Mouse (Mus musculus) kidney, embryonic 15.5 days (tissue): ENCODE measurements around the gene Uchl4. TPM values are rescaled to one million over a fixed set of nuclear protein-coding genes. Genes with fewer than 3 reads are reported as not detected.

ENCODE experiments used
- ATAC-seq: fragments of 200-750 bp; cut with Nextera tagmentation; replicated peaks from 2 replicates; pipeline ENCODE4 v1.8.0; 2017; ENCODE audit warnings: moderate TSS enrichment; ENCODE audit not compliant: low FRiP score
- H3K27ac ChIP-seq: fragments of 300-500 bp; sonication (generic); 2 replicates; pipeline ENCODE4 v1.5.1; 2015; ENCODE audit warnings: mild to moderate bottlenecking, inconsistent platforms
- H3K27me3 ChIP-seq: fragments of 300-500 bp; sonication (generic); 2 replicates; pipeline ENCODE4 v1.6.1; 2015; ENCODE audit warnings: inconsistent platforms
- H3K36me3 ChIP-seq: fragments of 300-500 bp; sonication (generic); 2 replicates; pipeline ENCODE4 v1.6.1; 2015; ENCODE audit warnings: inconsistent platforms
- H3K4me1 ChIP-seq: fragments of 300-500 bp; sonication (generic); 2 replicates; pipeline ENCODE4 v1.6.1; 2015; ENCODE audit warnings: inconsistent platforms
- H3K4me2 ChIP-seq: fragments of 300-500 bp; sonication (generic); 2 replicates; pipeline ENCODE4 v1.6.1; 2015; ENCODE audit warnings: moderate library complexity, mild to moderate bottlenecking, inconsistent platforms
- H3K4me3 ChIP-seq: fragments of 300-500 bp; sonication (generic); replicated peaks from 2 replicates; pipeline ENCODE4 v1.5.1; 2015; ENCODE audit warnings: mild to moderate bottlenecking, inconsistent platforms
- H3K9ac ChIP-seq: fragments of 300-500 bp; sonication (generic); 2 replicates; pipeline ENCODE4 v1.6.1; 2015; ENCODE audit warnings: mild to moderate bottlenecking, inconsistent platforms
- H3K9me3 ChIP-seq: fragments of 300-500 bp; sonication (generic); replicated peaks from 2 replicates; pipeline ENCODE4 v1.6.1; 2016; ENCODE audit warnings: inconsistent platforms
- WGBS: fragments of 180-500 bp; shearing (Covaris S2); methylation state at CpG from one replicate; pipeline ENCODE4 v1.1.7; 2015; ENCODE audit warnings: mixed read lengths; 5-methylcytosine and 5-hydroxymethylcytosine counted together
- polyA plus RNA-seq: library from polyadenylated mRNA; unstranded; fragments of >200 nt; fragmentation: Nextera tagmentation; extraction: Ambion mirVana; gene quantifications from 2 replicates; pipeline ENCODE4 v1.2.1, GENCODE M21; 2015

The Uchl4 gene
- polyA plus RNA-seq, 1 experiment from 2014 or later = 2.9 TPM

GRCm38 (mm10) chr9:64232257-64232957, 2.6 kb upstream of the Uchl4 start:
- WGBS = 33% methylated on average over 9 of the region's 9 CpGs
- 0 out of 2 replicates have a peak, but pooled peaks cover 7% of the 10 kb centered on the region for H3K36me3 ChIP-seq
- H3K27me3 ChIP-seq = no peaks in the 10 kb centered on the region
- no peak for ATAC-seq
- H3K4me2 ChIP-seq = peak overlapping the region; percentile 14
- no peak overlapping the region for H3K4me3 ChIP-seq
- peak overlapping the region; percentile 71 for H3K27ac ChIP-seq
- peaks cover 59% of the 10 kb centered on the region for H3K4me1 ChIP-seq
- H3K9ac ChIP-seq = no peak overlapping the region
- H3K9me3 ChIP-seq = no peaks in the 10 kb centered on the region

- Histone ChIP-seq H3K36me3 (0 out of 2 replicates have a peak, but pooled peaks cover 7% of the 10 kb centered on the region), H3K4me1 (peaks cover 55% of the 10 kb centered on the region), H3K4me3 (no peak overlapping the region), H3K27me3 (no peaks in the 10 kb centered on the region), H3K9me3 (no peaks in the 10 kb centered on the region), H3K9ac (no peak overlapping the region), H3K4me2 (0 out of 2 replicates have a peak overlapping the region, but pooled peaks have one; percentile 0), H3K27ac (peak overlapping the region; percentile 81)
- ATAC-seq = 0 out of 2 replicates have a peak, but pooled peaks have one; percentile 46
- WGBS = 36% methylated on average over 5 of the region's 5 CpGs
Observed at GRCm38 (mm10) chr9:64233656-64234055, 1.3 kb upstream of the Uchl4 start.

- no peak overlapping the region for H3K9ac ChIP-seq
- H3K36me3 ChIP-seq = 0 out of 2 replicates have a peak, but pooled peaks cover 7% of the 10 kb centered on the region
- WGBS = 98% methylated on average over 7 of the region's 7 CpGs
- H3K9me3 ChIP-seq = no peaks in the 10 kb centered on the region
- ATAC-seq = no peak
- no peak overlapping the region for H3K4me3 ChIP-seq
- no peak overlapping the region for H3K27ac ChIP-seq
- H3K4me2 ChIP-seq = no peak overlapping the region
- H3K4me1 ChIP-seq = peaks cover 57% of the 10 kb centered on the region
- no peaks in the 10 kb centered on the region for H3K27me3 ChIP-seq
Observed at GRCm38 (mm10) chr9:64236056-64236455, 1.1 kb downstream of the Uchl4 start.

- H3K27me3 ChIP-seq = no peaks in the 10 kb centered on the region
- H3K4me2 ChIP-seq = no peak overlapping the region
- H3K9ac ChIP-seq = no peak overlapping the region
- no peak for ATAC-seq
- WGBS = 46% methylated on average over 2 of the region's 2 CpGs
- H3K4me3 ChIP-seq = no peak overlapping the region
- peaks cover 28% of the 10 kb centered on the region for H3K4me1 ChIP-seq
- 0 out of 2 replicates have a peak, but pooled peaks cover 3% of the 10 kb centered on the region for H3K36me3 ChIP-seq
- H3K9me3 ChIP-seq = no peaks in the 10 kb centered on the region
- no peak overlapping the region for H3K27ac ChIP-seq
Observed at GRCm38 (mm10) chr9:64240116-64240515, 5.1 kb downstream of the Uchl4 start.

GRCm38 (mm10) chr9:64240681-64241080, 5.7 kb downstream of the Uchl4 start:
- 20% methylated on average over 8 of the region's 8 CpGs for WGBS

GRCm38 (mm10) chr9:64242381-64242831, 7.4 kb downstream of the Uchl4 start:
- Histone ChIP-seq H3K9me3 (no peaks in the 10 kb centered on the region), H3K4me1 (peaks cover 25% of the 10 kb centered on the region), H3K27me3 (no peaks in the 10 kb centered on the region), H3K27ac (0 out of 2 replicates have a peak overlapping the region, but pooled peaks have one; percentile 4), H3K4me3 (no peak overlapping the region), H3K9ac (no peak overlapping the region), H3K36me3 (peaks cover 5% of the 10 kb centered on the region), H3K4me2 (no peak overlapping the region)
- ATAC-seq = no peak
- WGBS = 63% methylated on average over 6 of the region's 6 CpGs

More at GRCm38 (mm10) chr9:64240681-64241080, 5.7 kb downstream of the Uchl4 start:
- Histone ChIP-seq H3K27me3 (no peaks in the 10 kb centered on the region), H3K27ac (0 out of 2 replicates have a peak overlapping the region, but pooled peaks have one; percentile 32), H3K9ac (no peak overlapping the region), H3K4me3 (no peak overlapping the region), H3K4me2 (0 out of 2 replicates have a peak overlapping the region, but pooled peaks have one; percentile 0), H3K9me3 (no peaks in the 10 kb centered on the region), H3K4me1 (peaks cover 25% of the 10 kb centered on the region), H3K36me3 (peaks cover 4% of the 10 kb centered on the region)
- ATAC-seq = no peak

- WGBS = 77% methylated on average over 1 of the region's 1 CpGs
- H3K4me1 ChIP-seq = peaks cover 22% of the 10 kb centered on the region
- peaks cover 11% of the 10 kb centered on the region for H3K36me3 ChIP-seq
- H3K9me3 ChIP-seq = no peaks in the 10 kb centered on the region
- H3K27ac ChIP-seq = no peak overlapping the region
- ATAC-seq = no peak
- no peak overlapping the region for H3K9ac ChIP-seq
- H3K4me3 ChIP-seq = no peak overlapping the region
- H3K27me3 ChIP-seq = no peaks in the 10 kb centered on the region
- H3K4me2 ChIP-seq = no peak overlapping the region
Observed at GRCm38 (mm10) chr9:64249371-64249770, 14.4 kb downstream of the Uchl4 start.

- Histone ChIP-seq H3K9me3 (no peaks in the 10 kb centered on the region), H3K27ac (no peak overlapping the region), H3K4me3 (no peak overlapping the region), H3K27me3 (no peaks in the 10 kb centered on the region), H3K4me1 (peaks cover 22% of the 10 kb centered on the region), H3K36me3 (peaks cover 11% of the 10 kb centered on the region), H3K9ac (no peak overlapping the region), H3K4me2 (no peak overlapping the region)
- no peak for ATAC-seq
Observed at GRCm38 (mm10) chr9:64250111-64250730, 15.2 kb downstream of the Uchl4 start.

GRCm38 (mm10) chr9:64252591-64253020, 17.6 kb downstream of the Uchl4 start:
- ATAC-seq = 0 out of 2 replicates have a peak, but pooled peaks have one; percentile 8
- peaks cover 22% of the 10 kb centered on the region for H3K4me1 ChIP-seq
- H3K9ac ChIP-seq = peak overlapping the region; percentile 91
- H3K4me2 ChIP-seq = peak overlapping the region; percentile 67
- under 1% methylated on average over 16 of the region's 16 CpGs for WGBS
- H3K9me3 ChIP-seq = no peaks in the 10 kb centered on the region
- peak overlapping the region; percentile 100 for H3K4me3 ChIP-seq
- no peaks in the 10 kb centered on the region for H3K27me3 ChIP-seq
- peaks cover 6% of the 10 kb centered on the region; the same call in 1 of the 2 replicates for H3K36me3 ChIP-seq
- H3K27ac ChIP-seq = peak overlapping the region; percentile 97

- ATAC-seq = peak; percentile 98
- Histone ChIP-seq H3K4me1 (peaks cover 22% of the 10 kb centered on the region), H3K9me3 (no peaks in the 10 kb centered on the region), H3K36me3 (peaks cover 6% of the 10 kb centered on the region; the same call in 1 of the 2 replicates), H3K9ac (peak within 1 kb of the TSS; percentile 91), H3K4me2 (peak within 1 kb of the TSS; percentile 67), H3K27me3 (no peaks in the 10 kb centered on the region), H3K4me3 (peak within 1 kb of the TSS; percentile 100), H3K27ac (peak within 1 kb of the TSS; percentile 97)
- WGBS = under 1% methylated on average over 89 of the region's 89 CpGs
Observed at GRCm38 (mm10) chr9:64253021-64253904, 18.3 kb downstream of the Uchl4 start, which contains the start of gene Map2k1. Gene Map2k1, minus strand, starts transcription at chr9:64253631.

- Histone ChIP-seq H3K27me3 (no peaks in the 10 kb centered on the region), H3K4me2 (no peak overlapping the region), H3K9me3 (no peaks in the 10 kb centered on the region), H3K27ac (no peak overlapping the region), H3K4me1 (peaks cover 19% of the 10 kb centered on the region), H3K9ac (no peak overlapping the region), H3K4me3 (no peak overlapping the region), H3K36me3 (no peaks in the 10 kb centered on the region)
- 78% methylated on average over 3 of the region's 3 CpGs for WGBS
- ATAC-seq = no peak
Observed at GRCm38 (mm10) chr9:64255422-64255821, 20.4 kb downstream of the Uchl4 start.
